Mouse (Mus musculus) erythroblast, embryonic 14.5 days (primary cell): Measurements from ENCODE around the gene Ndufs2.

ENCODE experiments used
- GATA1 ChIP-seq: IDR thresholded peaks from 2 replicates; pipeline ENCODE4 v1.6.1; 2012; ENCODE audit warnings: low read length, inconsistent platforms, mixed read lengths
- TAL1 ChIP-seq: IDR thresholded peaks from 3 replicates; pipeline ENCODE4 v1.6.1; 2012; ENCODE audit warnings: low read length, inconsistent platforms, mixed read lengths

DNA sequence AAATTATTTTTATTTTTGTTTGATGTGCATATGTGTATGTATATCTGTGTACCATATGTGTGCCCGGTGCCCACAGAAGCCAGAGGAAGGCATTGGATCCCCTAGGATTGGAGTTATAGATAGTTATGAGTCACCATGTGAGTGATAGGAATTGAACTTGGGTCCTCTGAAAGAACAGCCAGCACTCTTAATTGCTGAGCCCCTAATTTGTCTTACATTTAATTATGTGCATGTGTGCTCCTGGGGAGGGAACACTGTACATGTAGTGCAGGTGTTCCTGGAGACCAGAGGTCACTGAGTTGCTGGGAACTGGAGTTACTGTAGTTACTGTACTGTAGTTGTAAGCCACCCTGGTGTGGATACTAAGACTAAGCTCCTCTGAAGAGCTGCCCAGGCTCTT lies 50.4 kb downstream of the Ndufs2 start:
- TF ChIP-seq GATA1 (no peak), TAL1 (no peak)
